Mouse (Mus musculus) hindbrain, postnatal 0 days (tissue): ENCODE results near the gene Asap2. TPM values are rescaled to one million over a fixed set of nuclear protein-coding genes. Genes with fewer than 3 reads are reported as not detected.

Experiments
- ATAC-seq: fragments of 200-750 bp; cut with Nextera tagmentation; 2 replicates; pipeline ENCODE4 v1.8.0; 2017; ENCODE audit warnings: mild to moderate bottlenecking, moderate TSS enrichment, moderate library complexity
- DNase-seq: peaks from one replicate; pipeline ENCODE4 v3.0.0-alpha.2; 2015; ENCODE audit warnings: low spot score
- H3K27ac ChIP-seq: fragments of 300-500 bp; sonication (generic); 2 replicates; pipeline ENCODE4 v1.5.1; 2014; ENCODE audit warnings: mild to moderate bottlenecking
- H3K27me3 ChIP-seq: fragments of 300-500 bp; sonication (generic); 2 replicates; pipeline ENCODE4 v1.6.1; 2014; ENCODE audit warnings: low read length, mixed read lengths; ENCODE audit not compliant: insufficient read depth
- H3K36me3 ChIP-seq: fragments of 300-500 bp; sonication (generic); 2 replicates; pipeline ENCODE4 v1.6.1; 2014; ENCODE audit warnings: low read length, mixed read lengths; ENCODE audit not compliant: insufficient read depth
- H3K4me1 ChIP-seq: fragments of 300-500 bp; sonication (generic); 2 replicates; pipeline ENCODE4 v1.6.1; 2014; ENCODE audit warnings: antibody characterized with exemption, low read length, mixed read lengths; ENCODE audit not compliant: insufficient read depth
- H3K4me2 ChIP-seq: fragments of 300-500 bp; sonication (generic); 2 replicates; pipeline ENCODE4 v1.6.1; 2014; ENCODE audit warnings: low read depth, mild to moderate bottlenecking, low read length, moderate library complexity, mixed read lengths
- H3K4me3 ChIP-seq: fragments of 300-500 bp; sonication (generic); 2 replicates; pipeline ENCODE4 v1.5.1; 2014; ENCODE audit warnings: low read length
- H3K9ac ChIP-seq: fragments of 300-500 bp; sonication (generic); replicated peaks from 2 replicates; pipeline ENCODE4 v1.6.1; 2014; ENCODE audit warnings: mild to moderate bottlenecking, low read length, moderate library complexity, mixed read lengths
- H3K9me3 ChIP-seq: fragments of 300-500 bp; sonication (generic); 2 replicates; pipeline ENCODE4 v1.6.1; 2016; ENCODE audit warnings: low read length, mixed read lengths
- CTCF ChIP-seq: IDR thresholded peaks from 2 replicates; pipeline ENCODE4 v1.5.1; 2016; ENCODE audit warnings: antibody characterized with exemption, control low read depth, low read depth
- WGBS: fragments of 180-500 bp; shearing (Covaris S2); extraction: QIAGEN DNeasy Blood & Tissue Kit; methylation state at CpG from one replicate; pipeline ENCODE4 v1.1.7; 2014; 5-methylcytosine and 5-hydroxymethylcytosine counted together
- polyA plus RNA-seq: library from polyadenylated mRNA; unstranded; fragments of >200 nt; fragmentation: Nextera tagmentation; extraction: Ambion mirVana; gene quantifications from 2 replicates; pipeline ENCODE4 v1.2.1, GENCODE M21; 2015
- total RNA-seq: library from RNA; depleted of rRNA; stranded (reverse); fragments of >200 nt; gene quantifications from 2 replicates; pipeline ENCODE4 v1.2.3, GENCODE M21; 2014

Gene Asap2
- total and polyA plus RNA-seq, 2 experiments from 2014 or later, result 15.7 to 22.8 TPM

GRCm38 (mm10) chr12:21195497-21195896, 205.2 kb downstream of the Asap2 start:
- Histone ChIP-seq H3K36me3 (no peaks in the 10 kb centered on the region; the same call in 1 of the 2 replicates), H3K4me3 (no peak overlapping the region), H3K4me2 (no peak overlapping the region), H3K27me3 (no peaks in the 10 kb centered on the region), H3K4me1 (no peaks in the 10 kb centered on the region), H3K27ac (no peak overlapping the region), H3K9me3 (no peaks in the 10 kb centered on the region), H3K9ac (no peak overlapping the region)
- no peak for DNase-seq
- TF ChIP-seq CTCF, result no peak
- no peak for ATAC-seq
- 98% methylated on average over 3 of the region's 3 CpGs for WGBS

GRCm38 (mm10) chr12:21196420-21196819, 206.2 kb downstream of the Asap2 start:
- H3K27ac ChIP-seq, result no peak overlapping the region
- no peaks in the 10 kb centered on the region; the same call in 1 of the 2 replicates for H3K36me3 ChIP-seq
- DNase-seq, result no peak
- H3K4me2 ChIP-seq, result no peak overlapping the region
- no peaks in the 10 kb centered on the region for H3K4me1 ChIP-seq
- ATAC-seq, result no peak
- no peak overlapping the region for H3K9ac ChIP-seq
- H3K27me3 ChIP-seq, result no peaks in the 10 kb centered on the region
- no peak overlapping the region for H3K4me3 ChIP-seq
- H3K9me3 ChIP-seq, result no peaks in the 10 kb centered on the region
- no peak for TF ChIP-seq CTCF
- WGBS, result 83% methylated on average over 4 of the region's 4 CpGs

GRCm38 (mm10) chr12:21200613-21201012, 210.4 kb downstream of the Asap2 start:
- Histone ChIP-seq H3K9me3 (no peaks in the 10 kb centered on the region), H3K27me3 (no peaks in the 10 kb centered on the region), H3K4me1 (no peaks in the 10 kb centered on the region), H3K4me3 (no peak overlapping the region), H3K27ac (no peak overlapping the region), H3K9ac (no peak overlapping the region), H3K36me3 (peaks cover 4% of the 10 kb centered on the region; the same call in 1 of the 2 replicates), H3K4me2 (no peak overlapping the region)
- 94% methylated on average over 8 of the region's 8 CpGs for WGBS
- no peak for ATAC-seq
- no peak for TF ChIP-seq CTCF
- DNase-seq, result no peak

GRCm38 (mm10) chr12:21201485-21202269, 211.4 kb downstream of the Asap2 start:
- Histone ChIP-seq H3K9me3 (no peaks in the 10 kb centered on the region), H3K27ac (no peak overlapping the region), H3K36me3 (peaks cover 4% of the 10 kb centered on the region; the same call in 1 of the 2 replicates), H3K4me2 (no peak overlapping the region), H3K9ac (no peak overlapping the region), H3K4me3 (no peak overlapping the region), H3K27me3 (no peaks in the 10 kb centered on the region), H3K4me1 (no peaks in the 10 kb centered on the region)
- no peak for DNase-seq
- 75% methylated on average over 10 of the region's 10 CpGs for WGBS
- TF ChIP-seq CTCF, result no peak
- ATAC-seq, result no peak

- no peak for TF ChIP-seq CTCF
- Histone ChIP-seq H3K9ac (no peak overlapping the region), H3K4me3 (no peak overlapping the region), H3K36me3 (peaks cover 4% of the 10 kb centered on the region; the same call in 1 of the 2 replicates), H3K27ac (peak overlapping the region; percentile 32; the same call in 1 of the 2 replicates), H3K27me3 (no peaks in the 10 kb centered on the region), H3K4me2 (no peak overlapping the region), H3K4me1 (no peaks in the 10 kb centered on the region; the same call in 1 of the 2 replicates), H3K9me3 (no peaks in the 10 kb centered on the region)
- DNase-seq (peak; percentile 62), ATAC-seq (peak; percentile 76)
- WGBS, result 18% methylated on average over 11 of the region's 11 CpGs
Measured at GRCm38 (mm10) chr12:21204701-21205312, 214.5 kb downstream of the Asap2 start.

GRCm38 (mm10) chr12:21205799-21206198, 215.5 kb downstream of the Asap2 start:
- no peaks in the 10 kb centered on the region for H3K27me3 ChIP-seq
- no peak for DNase-seq

More at GRCm38 (mm10) chr12:21205799-21206198, 215.5 kb downstream of the Asap2 start:
- Histone ChIP-seq H3K9ac (no peak overlapping the region), H3K36me3 (peaks cover 4% of the 10 kb centered on the region; the same call in 1 of the 2 replicates), H3K4me2 (no peak overlapping the region), H3K4me3 (no peak overlapping the region), H3K4me1 (no peaks in the 10 kb centered on the region; the same call in 1 of the 2 replicates), H3K27ac (no peak overlapping the region), H3K9me3 (no peaks in the 10 kb centered on the region)
- ATAC-seq, result no peak
- TF ChIP-seq CTCF, result no peak
- 96% methylated on average over 4 of the region's 4 CpGs for WGBS
